Mouse (Mus musculus) limb, embryonic 10.5 days (tissue): ENCODE measurements around the gene Ugt2a3. TPM values are rescaled to one million over a fixed set of nuclear protein-coding genes. Genes with fewer than 3 reads are reported as not detected.
"Not testable (repeated sequence)": the region's sequence is repeated elsewhere in the genome, so short reads cannot be mapped to it uniquely, and the experiment has no call there.

ENCODE experiments used
- DNase-seq: peaks from one replicate; pipeline ENCODE4 v3.0.0-alpha.2; 2017; ENCODE audit warnings: low spot score
- H3K27ac ChIP-seq: fragments of 300-500 bp; sonication (generic); 2 replicates; pipeline ENCODE4 v1.5.1; 2016; ENCODE audit warnings: mild to moderate bottlenecking
- H3K27me3 ChIP-seq: fragments of 300-500 bp; sonication (generic); 2 replicates; pipeline ENCODE4 v1.6.1; 2016; ENCODE audit warnings: low read depth, mild to moderate bottlenecking; ENCODE audit not compliant: poor library complexity, severe bottlenecking
- H3K36me3 ChIP-seq: fragments of 300-500 bp; sonication (generic); 2 replicates; pipeline ENCODE4 v1.6.1; 2016; ENCODE audit warnings: mild to moderate bottlenecking, moderate library complexity
- H3K4me1 ChIP-seq: fragments of 300-500 bp; sonication (generic); 2 replicates; pipeline ENCODE4 v1.6.1; 2016
- H3K4me3 ChIP-seq: fragments of 300-500 bp; sonication (generic); 2 replicates; pipeline ENCODE4 v1.5.1; 2016; ENCODE audit warnings: mild to moderate bottlenecking, moderate library complexity
- H3K9me3 ChIP-seq: fragments of 300-500 bp; sonication (generic); replicated peaks from 2 replicates; pipeline ENCODE4 v1.6.1; 2016; ENCODE audit warnings: mild to moderate bottlenecking
- WGBS: fragments of 180-500 bp; shearing (Covaris S2); methylation state at CpG from one replicate; pipeline ENCODE4 v1.1.7; 2016; 5-methylcytosine and 5-hydroxymethylcytosine counted together
- polyA plus RNA-seq: library from polyadenylated mRNA; unstranded; fragments of >200 nt; fragmentation: Nextera tagmentation; extraction: Ambion mirVana; gene quantifications from 2 replicates; pipeline ENCODE4 v1.2.1, GENCODE M21; 2016

Gene Ugt2a3
- polyA plus RNA-seq = not detected in 2 replicates

- 86% methylated on average over 11 of the region's 11 CpGs for WGBS
- no peak within 1 kb of the TSS for H3K4me3 ChIP-seq
- no peak for DNase-seq
These were observed at the start of gene Ugt2a3 for GRCm38 (mm10) chr5:87336961-87337697. Gene Ugt2a3 (minus strand): TSS chr5:87337195.

GRCm38 (mm10) chr5:87380234-87380633 is 43.2 kb upstream of the Ugt2a3 start:
- H3K9me3 ChIP-seq = no peaks in the 10 kb centered on the region
- no peaks in the 10 kb centered on the region for H3K36me3 ChIP-seq
- no peaks in the 10 kb centered on the region for H3K4me1 ChIP-seq
- DNase-seq = no peak
- no peak overlapping the region for H3K4me3 ChIP-seq
- H3K27ac ChIP-seq = no peak overlapping the region
- no peaks in the 10 kb centered on the region for H3K27me3 ChIP-seq
- 86% methylated on average over 2 of the region's 2 CpGs for WGBS

More at GRCm38 (mm10) chr5:87336961-87337697, at the start of gene Ugt2a3:
- no peaks in the 10 kb centered on the region for H3K27me3 ChIP-seq
- H3K9me3 ChIP-seq = no peaks in the 10 kb centered on the region
- no peaks in the 10 kb centered on the region for H3K4me1 ChIP-seq
- H3K36me3 ChIP-seq = no peaks in the 10 kb centered on the region
- H3K27ac ChIP-seq = no peak within 1 kb of the TSS

GRCm38 (mm10) chr5:87379825-87380224 is 42.8 kb upstream of the Ugt2a3 start:
- H3K4me3 ChIP-seq = no peak overlapping the region
- H3K9me3 ChIP-seq = no peaks in the 10 kb centered on the region
- H3K27me3 ChIP-seq = no peaks in the 10 kb centered on the region
- no peak overlapping the region for H3K27ac ChIP-seq
- no peaks in the 10 kb centered on the region for H3K4me1 ChIP-seq
- H3K36me3 ChIP-seq = no peaks in the 10 kb centered on the region
- DNase-seq = no peak

DNA sequence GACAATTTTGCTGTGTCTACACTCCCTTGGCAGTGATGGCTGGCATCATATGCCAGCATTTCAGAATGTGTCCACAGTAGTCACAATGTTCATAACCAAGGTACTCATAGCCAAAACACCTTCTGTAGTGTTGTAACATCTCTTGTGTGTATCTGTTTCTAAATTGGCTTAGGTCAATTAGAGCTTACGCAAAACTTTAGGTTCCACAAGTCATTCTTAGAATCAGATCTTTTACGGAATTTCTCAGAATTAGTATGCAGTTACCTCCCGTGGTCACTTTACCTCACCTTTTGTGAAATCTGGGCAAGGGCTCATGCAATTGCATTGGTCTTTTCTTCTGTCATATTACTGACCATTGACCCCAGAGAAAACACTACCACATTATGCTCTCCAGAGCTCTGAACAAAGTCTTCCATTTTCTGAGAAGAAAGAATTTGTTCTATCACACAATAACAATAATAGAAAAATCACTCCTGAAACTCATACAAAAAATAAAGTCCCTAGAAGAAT is 38.9 kb upstream of the Ugt2a3 start:
- Histone ChIP-seq H3K27me3 (no peaks in the 10 kb centered on the region), H3K4me1 (no peaks in the 10 kb centered on the region), H3K9me3 (no peaks in the 10 kb centered on the region), H3K4me3 (no peak overlapping the region), H3K27ac (no peak overlapping the region), H3K36me3 (no peaks in the 10 kb centered on the region)
- DNase-seq = no peak
- 91% methylated on average over 3 of the region's 3 CpGs for WGBS

- Histone ChIP-seq H3K36me3 (no peaks in the 10 kb centered on the region), H3K27ac (no peak overlapping the region), H3K4me3 (no peak overlapping the region), H3K27me3 (no peaks in the 10 kb centered on the region), H3K9me3 (no peaks in the 10 kb centered on the region), H3K4me1 (no peaks in the 10 kb centered on the region)
- DNase-seq = no peak
- WGBS = 89% methylated on average over 1 of the region's 1 CpGs
These were observed 36.5 kb upstream of the Ugt2a3 start for GRCm38 (mm10) chr5:87373502-87373863.

DNA sequence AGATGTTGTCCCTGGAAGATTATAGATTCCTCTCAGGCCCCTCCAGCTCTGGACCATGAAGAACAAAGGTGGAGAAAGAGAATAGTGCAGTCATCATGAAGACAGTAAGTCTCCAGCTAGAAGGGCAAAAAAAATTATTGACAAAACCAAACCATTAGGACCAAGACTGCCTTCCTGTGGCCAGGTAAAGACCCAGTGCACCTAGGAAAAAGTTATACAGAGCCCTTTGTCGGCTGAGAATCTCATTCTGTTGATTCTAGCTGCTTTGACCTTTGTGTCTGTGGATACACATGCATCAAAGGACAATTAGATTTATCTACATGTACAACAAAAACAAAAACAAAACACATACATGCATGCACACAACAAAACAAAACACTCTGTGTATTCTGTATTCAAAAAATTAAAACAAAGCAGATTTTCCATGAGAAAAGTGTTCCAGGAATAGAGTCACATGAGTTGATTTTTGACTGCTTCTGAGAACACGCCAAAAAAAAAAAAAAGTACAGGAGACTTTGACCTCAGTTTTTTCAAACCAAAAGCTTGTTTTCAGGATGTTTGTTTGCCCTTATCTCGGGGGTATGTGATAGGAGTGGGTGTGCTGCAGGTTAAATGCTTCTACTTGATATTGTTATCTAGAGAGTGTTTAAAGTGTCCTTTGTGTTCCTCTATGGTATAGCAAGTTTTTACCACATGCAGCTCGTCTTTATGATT is 36.0 kb upstream of the Ugt2a3 start:
- not testable (repeated sequence) for H3K4me1 ChIP-seq, DNase-seq, H3K27ac ChIP-seq, H3K36me3 ChIP-seq, H3K27me3 ChIP-seq, H3K4me3 ChIP-seq, H3K9me3 ChIP-seq
- WGBS = 78% methylated on average over 4 of the region's 4 CpGs

DNA sequence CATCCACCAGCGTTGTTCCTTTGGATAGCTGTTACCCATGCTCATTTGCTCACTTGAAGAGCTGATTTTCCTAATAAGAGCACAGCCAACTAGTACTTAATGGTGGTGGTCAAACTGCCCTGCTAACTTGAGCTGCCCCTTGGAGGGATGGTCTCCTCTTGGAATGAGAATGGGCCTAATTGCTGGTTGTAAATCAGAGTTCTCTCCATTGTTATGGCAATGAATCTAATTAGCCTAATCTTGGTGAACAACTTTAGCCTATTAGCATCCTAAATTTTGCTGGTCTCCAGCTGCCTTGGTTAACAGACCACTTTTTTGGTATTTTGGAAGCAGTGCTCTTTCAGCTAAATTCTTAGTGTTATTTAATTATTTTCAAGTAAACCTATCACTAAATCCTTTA is 13.4 kb upstream of the Ugt2a3 start:
- Histone ChIP-seq H3K27ac (no peak overlapping the region), H3K4me1 (no peaks in the 10 kb centered on the region), H3K4me3 (no peak overlapping the region), H3K36me3 (no peaks in the 10 kb centered on the region), H3K27me3 (no peaks in the 10 kb centered on the region), H3K9me3 (no peaks in the 10 kb centered on the region)
- 56% methylated on average over 1 of the region's 1 CpGs for WGBS
- DNase-seq = no peak

- not testable (repeated sequence) for H3K4me1 ChIP-seq, DNase-seq, H3K9me3 ChIP-seq, H3K27me3 ChIP-seq, H3K27ac ChIP-seq, H3K36me3 ChIP-seq, H3K4me3 ChIP-seq
- 94% methylated on average over 1 of the region's 1 CpGs for WGBS
These were observed 12.2 kb upstream of the Ugt2a3 start for GRCm38 (mm10) chr5:87349150-87349549.

GRCm38 (mm10) chr5:87347479-87348078 is 10.6 kb upstream of the Ugt2a3 start:
- H3K27me3 ChIP-seq, H3K4me1 ChIP-seq, H3K27ac ChIP-seq, DNase-seq, H3K36me3 ChIP-seq, H3K4me3 ChIP-seq, H3K9me3 ChIP-seq: not testable (repeated sequence)
- WGBS = 89% methylated on average over 2 of the region's 2 CpGs

DNA sequence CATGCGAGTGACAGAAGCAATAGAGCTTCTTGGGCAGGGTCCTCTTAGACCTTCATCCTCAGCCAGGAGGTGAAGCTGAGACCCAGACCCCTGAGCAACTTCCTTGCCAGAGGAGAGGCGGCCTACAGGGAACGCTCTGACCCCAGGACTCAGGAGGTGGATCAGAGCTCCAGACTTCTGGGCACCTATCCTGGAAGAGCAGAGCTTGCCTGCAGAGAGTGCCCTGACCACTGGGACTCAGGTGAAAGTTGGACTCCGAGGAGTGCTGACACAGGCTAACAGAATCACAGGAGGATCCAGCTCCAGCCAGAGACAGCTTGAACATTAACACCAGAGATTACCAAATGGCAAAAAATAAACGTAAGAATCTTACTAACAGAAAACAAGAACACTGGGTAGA is 3.5 kb upstream of the Ugt2a3 start:
- Histone ChIP-seq H3K9me3 (no peaks in the 10 kb centered on the region), H3K36me3 (no peaks in the 10 kb centered on the region), H3K27ac (no peak overlapping the region), H3K4me1 (no peaks in the 10 kb centered on the region), H3K4me3 (no peak overlapping the region), H3K27me3 (no peaks in the 10 kb centered on the region)
- 86% methylated on average over 5 of the region's 5 CpGs for WGBS
- DNase-seq = no peak

GRCm38 (mm10) chr5:87335199-87335598 is 1.8 kb downstream of the Ugt2a3 start:
- no peaks in the 10 kb centered on the region for H3K27me3 ChIP-seq
- no peak for DNase-seq
- H3K4me3 ChIP-seq = no peak overlapping the region
- 83% methylated on average over 1 of the region's 1 CpGs for WGBS
- no peaks in the 10 kb centered on the region for H3K4me1 ChIP-seq
- H3K27ac ChIP-seq = no peak overlapping the region
- no peaks in the 10 kb centered on the region for H3K9me3 ChIP-seq
- no peaks in the 10 kb centered on the region for H3K36me3 ChIP-seq

- no peak for DNase-seq
- no peak overlapping the region for H3K27ac ChIP-seq
- H3K9me3 ChIP-seq = no peaks in the 10 kb centered on the region
- H3K4me3 ChIP-seq = no peak overlapping the region
- H3K36me3 ChIP-seq = no peaks in the 10 kb centered on the region
- no peaks in the 10 kb centered on the region for H3K4me1 ChIP-seq
- WGBS = 64% methylated on average over 3 of the region's 3 CpGs
- no peaks in the 10 kb centered on the region for H3K27me3 ChIP-seq
These were observed 3.4 kb downstream of the Ugt2a3 start for GRCm38 (mm10) chr5:87333584-87333983.

GRCm38 (mm10) chr5:87311392-87311791 is 25.6 kb downstream of the Ugt2a3 start:
- 96% methylated on average over 12 of the region's 12 CpGs for WGBS

More at GRCm38 (mm10) chr5:87311392-87311791, 25.6 kb downstream of the Ugt2a3 start:
- no peak for DNase-seq
- Histone ChIP-seq H3K27ac (no peak overlapping the region), H3K27me3 (no peaks in the 10 kb centered on the region), H3K4me3 (no peak overlapping the region), H3K36me3 (no peaks in the 10 kb centered on the region), H3K4me1 (no peaks in the 10 kb centered on the region), H3K9me3 (no peaks in the 10 kb centered on the region)
